Mouse (Mus musculus): ENCODE measurements around the gene Nrxn1. TPM values are rescaled to one million over a fixed set of nuclear protein-coding genes. Genes with fewer than 3 reads are reported as not detected.

Nrxn1 gene
- polyA plus RNA-seq, 1 experiment from 2014 or later = 12.2 TPM

DNA sequence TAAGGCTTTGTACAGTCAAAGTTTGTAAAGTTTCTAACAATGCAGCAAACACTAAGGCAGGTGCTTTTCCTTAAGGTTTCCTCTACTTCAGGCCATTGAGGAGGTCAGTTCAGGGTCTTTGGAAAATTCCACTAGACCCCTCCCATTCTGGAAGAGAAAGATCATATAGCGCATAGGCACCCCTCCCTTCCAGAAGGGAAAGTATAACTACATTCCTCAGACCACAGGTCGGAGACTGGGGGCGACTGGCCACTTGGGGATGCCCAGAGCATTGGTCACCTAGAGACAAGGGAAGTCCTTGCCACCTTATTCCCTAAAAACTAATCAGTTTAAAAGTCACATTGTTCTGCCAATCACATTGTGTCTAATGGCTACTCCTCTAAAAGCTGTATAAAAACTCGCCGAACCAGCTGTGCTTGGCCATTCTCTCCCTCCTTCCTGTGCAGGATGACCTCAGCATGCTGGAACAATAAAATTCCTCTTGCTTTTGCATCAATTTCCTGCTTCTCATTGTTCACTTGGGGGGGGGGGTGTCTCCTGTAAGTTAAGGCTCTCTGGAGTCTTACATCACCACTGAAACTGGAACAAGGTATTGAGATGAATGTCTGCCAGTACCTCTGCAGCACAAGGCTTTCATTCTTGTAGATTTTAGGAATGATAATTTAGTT is 305.6 kb downstream of the Nrxn1 start:
- Histone ChIP-seq H3K36me3 (ENCODE audit: control insufficient read depth, insufficient read depth, low read length) (no peaks in the 10 kb centered on the region), H3K27me3 (replicated peaks; ENCODE audit: control insufficient read depth, insufficient read depth, low read length) (no peaks in the 10 kb centered on the region), H3K27ac (replicated peaks; ENCODE audit: low read depth, low read length) (no peak overlapping the region), H3K9ac (ENCODE audit: low read depth, low read length) (no peak overlapping the region), H3K4me3 (ENCODE audit: low read depth, low read length) (no peak overlapping the region), H3K4me2 (ENCODE audit: low read depth, low read length) (no peak overlapping the region), H3K9me3 (ENCODE audit: control insufficient read depth, low read length) (no peaks in the 10 kb centered on the region), H3K4me1 (ENCODE audit: control insufficient read depth, insufficient read depth, low read length) (no peaks in the 10 kb centered on the region)
- peak; percentile 17 for DNase-seq (ENCODE audit: low spot score)
- WGBS = 72% methylated on average over 5 of the region's 5 CpGs
- ATAC-seq (ENCODE audit: low read depth) = no peak

GRCm38 (mm10) chr17:90780481-90780880 is 312.4 kb downstream of the Nrxn1 start:
- Histone ChIP-seq H3K36me3 (ENCODE audit: control insufficient read depth, insufficient read depth, low read length) (no peaks in the 10 kb centered on the region), H3K9ac (ENCODE audit: low read depth, low read length) (no peak overlapping the region), H3K4me1 (ENCODE audit: control insufficient read depth, insufficient read depth, low read length) (no peaks in the 10 kb centered on the region), H3K9me3 (ENCODE audit: control insufficient read depth, low read length) (no peaks in the 10 kb centered on the region), H3K4me2 (ENCODE audit: low read depth, low read length) (no peak overlapping the region), H3K4me3 (ENCODE audit: low read depth, low read length) (no peak overlapping the region), H3K27ac (replicated peaks; ENCODE audit: low read depth, low read length) (no peak overlapping the region), H3K27me3 (replicated peaks; ENCODE audit: control insufficient read depth, insufficient read depth, low read length) (no peaks in the 10 kb centered on the region)
- 80% methylated on average over 1 of the region's 1 CpGs for WGBS
- no peak for ATAC-seq (ENCODE audit: low read depth)
- DNase-seq (ENCODE audit: low spot score) = no peak

GRCm38 (mm10) chr17:90775397-90775796 is 317.5 kb downstream of the Nrxn1 start:
- Histone ChIP-seq H3K4me2 (ENCODE audit: low read depth, low read length) (no peak overlapping the region), H3K4me1 (ENCODE audit: control insufficient read depth, insufficient read depth, low read length) (no peaks in the 10 kb centered on the region), H3K27ac (replicated peaks; ENCODE audit: low read depth, low read length) (no peak overlapping the region), H3K9ac (ENCODE audit: low read depth, low read length) (no peak overlapping the region), H3K9me3 (ENCODE audit: control insufficient read depth, low read length) (no peaks in the 10 kb centered on the region), H3K27me3 (replicated peaks; ENCODE audit: control insufficient read depth, insufficient read depth, low read length) (no peaks in the 10 kb centered on the region), H3K36me3 (ENCODE audit: control insufficient read depth, insufficient read depth, low read length) (no peaks in the 10 kb centered on the region), H3K4me3 (ENCODE audit: low read depth, low read length) (no peak overlapping the region)
- DNase-seq (ENCODE audit: low spot score) (no peak), ATAC-seq (ENCODE audit: low read depth) (no peak)
- WGBS = 72% methylated on average over 3 of the region's 3 CpGs

DNA sequence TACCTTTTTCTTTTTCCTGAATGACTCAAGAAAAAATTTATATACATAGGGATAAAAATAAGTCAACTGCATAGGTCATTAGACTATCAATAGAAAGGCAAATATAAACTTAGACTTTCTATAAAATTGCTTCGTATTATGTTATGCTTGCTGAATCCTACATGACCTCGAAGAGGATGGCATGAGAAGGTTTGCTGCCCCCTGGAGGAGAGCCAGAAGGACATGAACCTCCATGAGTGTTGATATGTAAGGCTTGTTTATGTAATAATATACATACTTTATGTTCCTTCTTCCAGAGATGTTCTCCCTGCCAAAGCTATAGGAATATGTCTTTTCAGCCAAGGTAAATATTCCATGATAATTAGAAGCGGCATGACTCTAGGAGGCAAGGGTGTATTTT is 319.6 kb downstream of the Nrxn1 start:
- Histone ChIP-seq H3K4me3 (ENCODE audit: low read depth, low read length) (no peak overlapping the region), H3K9ac (ENCODE audit: low read depth, low read length) (no peak overlapping the region), H3K4me1 (ENCODE audit: control insufficient read depth, insufficient read depth, low read length) (no peaks in the 10 kb centered on the region), H3K9me3 (ENCODE audit: control insufficient read depth, low read length) (no peaks in the 10 kb centered on the region), H3K27ac (replicated peaks; ENCODE audit: low read depth, low read length) (no peak overlapping the region), H3K36me3 (ENCODE audit: control insufficient read depth, insufficient read depth, low read length) (no peaks in the 10 kb centered on the region), H3K27me3 (replicated peaks; ENCODE audit: control insufficient read depth, insufficient read depth, low read length) (no peaks in the 10 kb centered on the region), H3K4me2 (ENCODE audit: low read depth, low read length) (no peak overlapping the region)
- DNase-seq (ENCODE audit: low spot score) = no peak
- WGBS = 81% methylated on average over 3 of the region's 3 CpGs
- ATAC-seq (ENCODE audit: low read depth) = no peak

GRCm38 (mm10) chr17:90768216-90768615 is 324.7 kb downstream of the Nrxn1 start:
- no peaks in the 10 kb centered on the region for H3K36me3 ChIP-seq (ENCODE audit: control insufficient read depth, insufficient read depth, low read length)
- DNase-seq (ENCODE audit: low spot score) = no peak

DNA sequence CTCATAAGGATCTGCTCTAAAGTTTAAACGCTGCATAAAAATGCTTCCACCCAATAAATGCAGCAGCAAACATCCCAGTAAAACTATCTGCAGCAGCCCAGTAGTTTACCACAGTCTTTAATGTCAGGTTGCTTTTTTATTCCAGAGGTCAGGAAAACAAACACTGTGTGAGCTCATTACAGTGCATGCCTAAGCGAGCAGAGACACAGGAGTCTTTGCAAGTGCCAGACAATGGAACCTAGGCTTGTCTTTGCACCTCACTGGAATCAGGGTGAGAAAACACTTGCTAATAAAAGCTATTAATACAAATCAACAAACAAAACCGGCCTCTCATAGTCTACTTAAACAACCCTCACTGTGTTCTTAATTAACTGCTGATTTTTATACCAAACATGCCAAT is 365.7 kb downstream of the Nrxn1 start:
- 42% methylated on average over 3 of the region's 3 CpGs for WGBS
- DNase-seq (ENCODE audit: low spot score) (no peak), ATAC-seq (ENCODE audit: low read depth) (no peak)
- Histone ChIP-seq H3K9ac (ENCODE audit: low read depth, low read length) (no peak overlapping the region), H3K27ac (replicated peaks; ENCODE audit: low read depth, low read length) (no peak overlapping the region), H3K4me3 (ENCODE audit: low read depth, low read length) (no peak overlapping the region), H3K36me3 (ENCODE audit: control insufficient read depth, insufficient read depth, low read length) (no peaks in the 10 kb centered on the region), H3K9me3 (ENCODE audit: control insufficient read depth, low read length) (no peaks in the 10 kb centered on the region), H3K27me3 (replicated peaks; ENCODE audit: control insufficient read depth, insufficient read depth, low read length) (no peaks in the 10 kb centered on the region), H3K4me2 (ENCODE audit: low read depth, low read length) (no peak overlapping the region), H3K4me1 (ENCODE audit: control insufficient read depth, insufficient read depth, low read length) (no peaks in the 10 kb centered on the region)

More at GRCm38 (mm10) chr17:90768216-90768615, 324.7 kb downstream of the Nrxn1 start:
- Histone ChIP-seq H3K9ac (ENCODE audit: low read depth, low read length) (no peak overlapping the region), H3K27ac (replicated peaks; ENCODE audit: low read depth, low read length) (no peak overlapping the region), H3K4me3 (ENCODE audit: low read depth, low read length) (no peak overlapping the region), H3K9me3 (ENCODE audit: control insufficient read depth, low read length) (0 out of 2 replicates have a peak, but pooled peaks cover 6% of the 10 kb centered on the region), H3K27me3 (replicated peaks; ENCODE audit: control insufficient read depth, insufficient read depth, low read length) (no peaks in the 10 kb centered on the region), H3K4me1 (ENCODE audit: control insufficient read depth, insufficient read depth, low read length) (no peaks in the 10 kb centered on the region), H3K4me2 (ENCODE audit: low read depth, low read length) (no peak overlapping the region)
- no peak for ATAC-seq (ENCODE audit: low read depth)
- 20% methylated on average over 1 of the region's 1 CpGs for WGBS

GRCm38 (mm10) chr17:90704773-90705172 is 388.1 kb downstream of the Nrxn1 start:
- Histone ChIP-seq H3K4me1 (ENCODE audit: control insufficient read depth, insufficient read depth, low read length) (no peaks in the 10 kb centered on the region), H3K4me3 (ENCODE audit: low read depth, low read length) (no peak overlapping the region), H3K9me3 (ENCODE audit: control insufficient read depth, low read length) (no peaks in the 10 kb centered on the region), H3K4me2 (ENCODE audit: low read depth, low read length) (no peak overlapping the region), H3K27ac (replicated peaks; ENCODE audit: low read depth, low read length) (no peak overlapping the region), H3K27me3 (replicated peaks; ENCODE audit: control insufficient read depth, insufficient read depth, low read length) (no peaks in the 10 kb centered on the region), H3K9ac (ENCODE audit: low read depth, low read length) (no peak overlapping the region), H3K36me3 (ENCODE audit: control insufficient read depth, insufficient read depth, low read length) (no peaks in the 10 kb centered on the region)
- ATAC-seq (ENCODE audit: low read depth) = peak; percentile 47; the same call in 1 of the 2 replicates
- whole genome bisulfite sequencing = 66% methylated on average over 4 of the region's 4 CpGs
- no peak for DNase-seq (ENCODE audit: low spot score)

- Histone ChIP-seq H3K9me3 (ENCODE audit: control insufficient read depth, low read length) (no peaks in the 10 kb centered on the region), H3K27ac (replicated peaks; ENCODE audit: low read depth, low read length) (no peak overlapping the region), H3K27me3 (replicated peaks; ENCODE audit: control insufficient read depth, insufficient read depth, low read length) (no peaks in the 10 kb centered on the region), H3K4me3 (ENCODE audit: low read depth, low read length) (no peak overlapping the region), H3K36me3 (ENCODE audit: control insufficient read depth, insufficient read depth, low read length) (no peaks in the 10 kb centered on the region), H3K9ac (ENCODE audit: low read depth, low read length) (no peak overlapping the region), H3K4me2 (ENCODE audit: low read depth, low read length) (no peak overlapping the region), H3K4me1 (ENCODE audit: control insufficient read depth, insufficient read depth, low read length) (no peaks in the 10 kb centered on the region)
- 62% methylated on average over 1 of the region's 1 CpGs for WGBS
- ATAC-seq (ENCODE audit: low read depth) = peak; percentile 68; the same call in 1 of the 2 replicates
- DNase-seq (ENCODE audit: low spot score) = peak; percentile 31
Measured at GRCm38 (mm10) chr17:90702626-90703025, 390.2 kb downstream of the Nrxn1 start.

All from embryonic facial prominence, embryonic 14.5 days (tissue).